Mouse (Mus musculus): ENCODE results near the gene Kat8. TPM values are rescaled to one million over a fixed set of nuclear protein-coding genes. Genes with fewer than 3 reads are reported as not detected.

The Kat8 gene
- 11.3 and 12.2 TPM in 2 replicates for polyA plus RNA-seq (2012; rRNA removed)

GRCm38 (mm10) chr7:127912190-127912871 is at the start of gene Kat8:
Gene Kat8 (plus strand): TSS chr7:127912516.
- H3K4me3 ChIP-seq (ENCODE audit: extremely low read depth, insufficient read depth, insufficient read length) = peak within 1 kb of the TSS; percentile 78
- TF ChIP-seq POLR2A (IDR thresholded peaks at IDR 0.05; ENCODE audit: low read depth, low read length) (peak; percentile 30; the same call in 1 of the 2 replicates), CTCF (IDR thresholded peaks at IDR 0.05; ENCODE audit: extremely low read depth, insufficient read depth, insufficient read length, insufficient replicate concordance) (no peak)
- H3K4me1 ChIP-seq (ENCODE audit: control insufficient read depth, insufficient read depth, insufficient read length) = no peaks in the 10 kb centered on the region
- DNase-seq (ENCODE audit: low read depth in 1 of 2, low spot score in 2 of 2) = peak; percentile 81 to 83
- H3K27me3 ChIP-seq (ENCODE audit: control insufficient read depth, insufficient read depth, low read length) = no peaks in the 10 kb centered on the region
- WGBS = 2% methylated on average over 40 of the region's 40 CpGs
- peak within 1 kb of the TSS; percentile 72 for H3K27ac ChIP-seq (ENCODE audit: insufficient read depth, low read length)
- H3K36me3 ChIP-seq (ENCODE audit: control insufficient read depth, insufficient read depth, low read length) = peaks cover 19% of the 10 kb centered on the region

- Histone ChIP-seq H3K27me3 (ENCODE audit: control insufficient read depth, insufficient read depth, low read length) (no peaks in the 10 kb centered on the region), H3K27ac (ENCODE audit: insufficient read depth, low read length) (no peak overlapping the region), H3K4me1 (ENCODE audit: control insufficient read depth, insufficient read depth, insufficient read length) (no peaks in the 10 kb centered on the region), H3K4me3 (ENCODE audit: extremely low read depth, insufficient read depth, insufficient read length) (no peak overlapping the region), H3K36me3 (ENCODE audit: control insufficient read depth, insufficient read depth, low read length) (peaks cover 17% of the 10 kb centered on the region)
- no peak for TF ChIP-seq CTCF (IDR thresholded peaks at IDR 0.05; ENCODE audit: extremely low read depth, insufficient read depth, insufficient read length, insufficient replicate concordance)
- TF ChIP-seq POLR2A (IDR thresholded peaks at IDR 0.05; ENCODE audit: low read depth, low read length) = no peak
- WGBS = 97% methylated on average over 12 of the region's 12 CpGs
- DNase-seq (ENCODE audit: low read depth in 1 of 2, low spot score in 2 of 2) = no peak
These were observed 45.9 kb upstream of the Kat8 start for GRCm38 (mm10) chr7:127866434-127866833.

GRCm38 (mm10) chr7:127867641-127868040 is 44.7 kb upstream of the Kat8 start:
- no peak overlapping the region for H3K4me3 ChIP-seq (ENCODE audit: extremely low read depth, insufficient read depth, insufficient read length)

GRCm38 (mm10) chr7:127869149-127869810 is 43.0 kb upstream of the Kat8 start:
- Histone ChIP-seq H3K36me3 (ENCODE audit: control insufficient read depth, insufficient read depth, low read length) (peaks cover 17% of the 10 kb centered on the region), H3K27ac (ENCODE audit: insufficient read depth, low read length) (no peak overlapping the region), H3K27me3 (ENCODE audit: control insufficient read depth, insufficient read depth, low read length) (no peaks in the 10 kb centered on the region), H3K4me1 (ENCODE audit: control insufficient read depth, insufficient read depth, insufficient read length) (peaks cover 7% of the 10 kb centered on the region; the same call in 1 of the 2 replicates), H3K4me3 (ENCODE audit: extremely low read depth, insufficient read depth, insufficient read length) (no peak overlapping the region)
- DNase-seq (ENCODE audit: low read depth in 1 of 2, low spot score in 2 of 2) = no peak
- TF ChIP-seq CTCF (IDR thresholded peaks at IDR 0.05; ENCODE audit: extremely low read depth, insufficient read depth, insufficient read length, insufficient replicate concordance) (no peak), POLR2A (IDR thresholded peaks at IDR 0.05; ENCODE audit: low read depth, low read length) (no peak)
- 90% methylated on average over 3 of the region's 3 CpGs for WGBS

More at GRCm38 (mm10) chr7:127867641-127868040, 44.7 kb upstream of the Kat8 start:
- no peak overlapping the region for H3K27ac ChIP-seq (ENCODE audit: insufficient read depth, low read length)
- H3K27me3 ChIP-seq (ENCODE audit: control insufficient read depth, insufficient read depth, low read length) = no peaks in the 10 kb centered on the region
- peaks cover 17% of the 10 kb centered on the region for H3K36me3 ChIP-seq (ENCODE audit: control insufficient read depth, insufficient read depth, low read length)
- no peak for DNase-seq (ENCODE audit: low read depth in 1 of 2, low spot score in 2 of 2)
- TF ChIP-seq POLR2A (IDR thresholded peaks at IDR 0.05; ENCODE audit: low read depth, low read length) = no peak
- TF ChIP-seq CTCF (IDR thresholded peaks at IDR 0.05; ENCODE audit: extremely low read depth, insufficient read depth, insufficient read length, insufficient replicate concordance) = no peak
- 97% methylated on average over 18 of the region's 18 CpGs for WGBS
- H3K4me1 ChIP-seq (ENCODE audit: control insufficient read depth, insufficient read depth, insufficient read length) = peaks cover 5% of the 10 kb centered on the region; the same call in 1 of the 2 replicates

GRCm38 (mm10) chr7:127870136-127870821 is 42.0 kb upstream of the Kat8 start:
- Histone ChIP-seq H3K4me1 (ENCODE audit: control insufficient read depth, insufficient read depth, insufficient read length) (peaks cover 12% of the 10 kb centered on the region; the same call in 1 of the 2 replicates), H3K4me3 (ENCODE audit: extremely low read depth, insufficient read depth, insufficient read length) (no peak overlapping the region), H3K27ac (ENCODE audit: insufficient read depth, low read length) (no peak overlapping the region), H3K27me3 (ENCODE audit: control insufficient read depth, insufficient read depth, low read length) (no peaks in the 10 kb centered on the region), H3K36me3 (ENCODE audit: control insufficient read depth, insufficient read depth, low read length) (peaks cover 17% of the 10 kb centered on the region)
- TF ChIP-seq POLR2A (IDR thresholded peaks at IDR 0.05; ENCODE audit: low read depth, low read length) (no peak), CTCF (IDR thresholded peaks at IDR 0.05; ENCODE audit: extremely low read depth, insufficient read depth, insufficient read length, insufficient replicate concordance) (no peak)
- 79% methylated on average over 5 of the region's 5 CpGs for WGBS
- no peak for DNase-seq (ENCODE audit: low read depth in 1 of 2, low spot score in 2 of 2)

GRCm38 (mm10) chr7:127874812-127875626 is 37.3 kb upstream of the Kat8 start:
- H3K27me3 ChIP-seq (ENCODE audit: control insufficient read depth, insufficient read depth, low read length) = no peaks in the 10 kb centered on the region
- no peak for DNase-seq (ENCODE audit: low read depth in 1 of 2, low spot score in 2 of 2)
- peaks cover 19% of the 10 kb centered on the region for H3K36me3 ChIP-seq (ENCODE audit: control insufficient read depth, insufficient read depth, low read length)
- 6% methylated on average over 20 of the region's 20 CpGs for WGBS
- H3K4me1 ChIP-seq (ENCODE audit: control insufficient read depth, insufficient read depth, insufficient read length) = peaks cover 12% of the 10 kb centered on the region; the same call in 1 of the 2 replicates
- H3K27ac ChIP-seq (ENCODE audit: insufficient read depth, low read length) = peak overlapping the region; percentile 98; the same call in 1 of the 2 replicates
- H3K4me3 ChIP-seq (ENCODE audit: extremely low read depth, insufficient read depth, insufficient read length) = peak overlapping the region; percentile 80
- TF ChIP-seq CTCF (IDR thresholded peaks at IDR 0.05; ENCODE audit: extremely low read depth, insufficient read depth, insufficient read length, insufficient replicate concordance) = no peak
